Mouse (Mus musculus): Measurements from ENCODE around the gene Agk. TPM values are rescaled to one million over a fixed set of nuclear protein-coding genes. Genes with fewer than 3 reads are reported as not detected.

Gene Agk
- polyA plus RNA-seq, 1 experiment from 2014 or later: 40.6 TPM

- no peaks in the 10 kb centered on the region for H3K4me1 ChIP-seq (replicated peaks)
- H3K9me3 ChIP-seq (replicated peaks): no peaks in the 10 kb centered on the region
- peaks cover 28% of the 10 kb centered on the region for H3K27me3 ChIP-seq (replicated peaks)
- no peak overlapping the region for H3K4me2 ChIP-seq
- H3K9ac ChIP-seq: no peak overlapping the region
- no peak for ATAC-seq (ENCODE audit: insufficient number of reproducible peaks, low FRiP score)
- 29% methylated on average over 3 of the region's 3 CpGs for WGBS
- no peak overlapping the region for H3K27ac ChIP-seq (ENCODE audit: poor library complexity, severe bottlenecking)
- no peak overlapping the region for H3K4me3 ChIP-seq
- H3K36me3 ChIP-seq: no peaks in the 10 kb centered on the region
Observed at GRCm38 (mm10) chr6:40441755-40442154, 116.8 kb downstream of the Agk start.

GRCm38 (mm10) chr6:40443281-40443928, 118.4 kb downstream of the Agk start:
- Histone ChIP-seq H3K9ac (no peak overlapping the region), H3K9me3 (replicated peaks) (no peaks in the 10 kb centered on the region), H3K27ac (ENCODE audit: poor library complexity, severe bottlenecking) (no peak overlapping the region), H3K36me3 (no peaks in the 10 kb centered on the region), H3K4me3 (no peak overlapping the region), H3K27me3 (replicated peaks) (peaks cover 23% of the 10 kb centered on the region), H3K4me2 (no peak overlapping the region), H3K4me1 (replicated peaks) (no peaks in the 10 kb centered on the region)
- WGBS: 16% methylated on average over 10 of the region's 10 CpGs
- ATAC-seq (ENCODE audit: insufficient number of reproducible peaks, low FRiP score): no peak

Other genes with a start within 250 kb of the Agk start
- gene E330009J07Rik, start 111.0 kb downstream of the Agk start, polyA plus RNA-seq (2016; fragmentation: Nextera tagmentation; extraction: Ambion mirVana): 5.0 and 5.5 TPM in 2 replicates
- not detected in 2 replicates for gene Wee2, start 113.9 kb downstream of the Agk start, polyA plus RNA-seq (2016; fragmentation: Nextera tagmentation; extraction: Ambion mirVana)
- gene Ssbp1, start 146.2 kb downstream of the Agk start, polyA plus RNA-seq (2016; fragmentation: Nextera tagmentation; extraction: Ambion mirVana): 106 and 110 TPM in 2 replicates
- not detected in 2 replicates for gene Tas2r137, start 166.1 kb downstream of the Agk start, polyA plus RNA-seq (2016; fragmentation: Nextera tagmentation; extraction: Ambion mirVana)
- not detected in 2 replicates for gene Tas2r108, start 168.4 kb downstream of the Agk start, polyA plus RNA-seq (2016; fragmentation: Nextera tagmentation; extraction: Ambion mirVana)
- not detected in 2 replicates for gene Prss37, start 194.3 kb downstream of the Agk start, polyA plus RNA-seq (2016; fragmentation: Nextera tagmentation; extraction: Ambion mirVana)
- not detected in 2 replicates for gene Olfr461, start 229.9 kb downstream of the Agk start, polyA plus RNA-seq (2016; fragmentation: Nextera tagmentation; extraction: Ambion mirVana)
- gene Olfr460, start 244.3 kb downstream of the Agk start, polyA plus RNA-seq (2016; fragmentation: Nextera tagmentation; extraction: Ambion mirVana): not detected in 2 replicates